Mouse (Mus musculus) cerebellum, adult 2 months (tissue): ENCODE data around the gene Dus2. TPM values are rescaled to one million over a fixed set of nuclear protein-coding genes. Genes with fewer than 3 reads are reported as not detected.

Experiments used
- DNase-seq, 2 experiments: peaks; one replicate each; pipeline ENCODE4 v3.0.0; 2021
- H3K27ac ChIP-seq: fragments of 200-500 bp; 2 replicates; pipeline ENCODE4 v1.5.1; 2012; ENCODE audit warnings: low read length, control low read depth, inconsistent platforms; ENCODE audit not compliant: insufficient read depth
- H3K27me3 ChIP-seq: fragments of 200-500 bp; 2 replicates; pipeline ENCODE4 v1.6.1; 2012; ENCODE audit warnings: inconsistent platforms, mild to moderate bottlenecking, low read length, moderate library complexity; ENCODE audit not compliant: control insufficient read depth, insufficient read depth
- H3K4me1 ChIP-seq: fragments of 200-500 bp; 2 replicates; pipeline ENCODE4 v1.6.1; 2011; ENCODE audit warnings: low read length; ENCODE audit not compliant: control insufficient read depth, insufficient read depth
- H3K4me3 ChIP-seq: fragments of 200-500 bp; replicated peaks from 2 replicates; pipeline ENCODE3; 2011; ENCODE audit warnings: mild to moderate bottlenecking, low read depth, low read length, control low read depth; ENCODE audit not compliant: insufficient read depth
- CTCF ChIP-seq: fragments of 200-500 bp; IDR thresholded peaks from 2 replicates; pipeline ENCODE4 v1.5.1; 2011; ENCODE audit warnings: low read depth, mild to moderate bottlenecking, control low read depth, low read length, moderate library complexity, borderline replicate concordance; ENCODE audit not compliant: insufficient read depth
- POLR2A ChIP-seq: fragments of 200-500 bp; IDR thresholded peaks from 2 replicates; pipeline ENCODE4 v1.6.1; 2011; ENCODE audit warnings: low read length, control low read depth, borderline replicate concordance; ENCODE audit not compliant: insufficient read depth
- WGBS: fragments of 180-500 bp; shearing (Covaris S2); methylation state at CpG from one replicate; pipeline ENCODE4 v1.1.7; 2018; 5-methylcytosine and 5-hydroxymethylcytosine counted together
- polyA plus RNA-seq: library from polyadenylated mRNA; depleted of rRNA; stranded (reverse); fragments of >200 nt; gene quantifications from 2 replicates; pipeline ENCODE4 v1.2.3, GENCODE M21; 2012

The Dus2 gene
- polyA plus RNA-seq, 1 experiment = 34.1 TPM

DNA sequence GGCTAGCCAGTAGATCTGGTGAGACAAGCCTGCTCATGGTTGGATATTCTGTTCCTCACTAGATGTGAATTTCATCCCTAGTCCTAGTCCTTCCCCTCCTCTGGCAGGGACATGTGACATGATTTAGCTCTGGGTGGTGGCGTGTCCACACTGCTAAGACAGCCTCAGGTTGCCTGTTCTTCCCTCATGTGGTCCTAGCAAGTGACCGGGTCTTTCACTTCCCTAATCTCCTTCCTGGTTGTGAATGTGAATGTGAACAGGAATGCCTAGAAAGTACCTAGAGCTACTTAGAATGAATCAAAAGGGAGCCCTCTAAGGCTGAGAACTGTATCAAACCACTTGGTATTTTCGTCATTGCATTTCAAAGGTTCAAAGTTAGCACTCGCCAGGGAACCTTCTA is 48.5 kb downstream of the Dus2 start:
- no peak for DNase-seq
- no peak overlapping the region for H3K4me3 ChIP-seq
- H3K4me1 ChIP-seq = no peaks in the 10 kb centered on the region
- H3K27me3 ChIP-seq = no peaks in the 10 kb centered on the region
- WGBS = 86% methylated on average over 4 of the region's 4 CpGs
- TF ChIP-seq POLR2A (no peak), CTCF (no peak)
- H3K27ac ChIP-seq = no peak overlapping the region

DNA sequence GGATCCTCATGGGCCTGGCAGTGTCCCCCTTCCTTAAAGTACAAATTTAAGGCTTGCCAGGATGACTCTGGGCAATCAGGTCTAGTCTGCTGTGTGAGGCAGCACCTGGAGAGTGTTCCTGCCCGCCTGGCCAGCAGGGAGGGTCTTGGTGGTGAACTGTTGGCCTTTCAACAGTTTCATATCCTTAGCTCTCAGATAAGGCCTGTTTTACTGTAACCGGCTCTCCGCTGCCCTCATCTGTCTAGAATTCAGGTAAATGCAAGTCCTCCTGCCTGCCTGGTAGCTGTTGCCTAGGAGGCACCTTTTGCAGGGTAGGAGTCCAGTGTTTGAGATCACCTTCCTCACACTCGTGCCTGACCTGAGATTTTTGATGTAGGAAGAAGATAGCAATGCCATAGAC is 49.1 kb downstream of the Dus2 start:
- TF ChIP-seq POLR2A (no peak), CTCF (no peak)
- 79% methylated on average over 4 of the region's 4 CpGs for WGBS
- no peak for DNase-seq
- H3K27ac ChIP-seq = no peak overlapping the region
- H3K27me3 ChIP-seq = no peaks in the 10 kb centered on the region
- no peak overlapping the region for H3K4me3 ChIP-seq
- no peaks in the 10 kb centered on the region for H3K4me1 ChIP-seq

DNA sequence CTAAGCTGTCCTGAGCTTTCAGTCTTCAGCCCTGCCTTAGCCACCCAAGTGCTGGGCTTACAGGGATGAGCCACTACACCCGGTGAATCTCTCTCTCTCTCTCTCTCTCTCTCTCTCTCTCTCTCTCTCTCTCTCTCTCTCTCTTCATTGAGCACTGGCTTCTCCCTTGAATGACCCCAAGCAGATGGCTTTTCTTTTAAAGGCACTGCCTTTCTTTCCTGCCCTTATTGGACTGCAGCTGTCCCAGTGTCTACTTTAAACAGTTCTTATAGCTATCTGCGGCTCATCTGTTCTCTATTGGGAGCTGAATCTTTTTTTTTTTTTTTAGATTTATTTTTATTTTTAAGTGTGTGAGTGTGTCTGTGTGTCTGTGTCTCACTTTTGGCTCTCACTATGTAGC is 51.9 kb downstream of the Dus2 start:
- Histone ChIP-seq H3K27me3 (no peaks in the 10 kb centered on the region), H3K4me3 (no peak overlapping the region), H3K4me1 (no peaks in the 10 kb centered on the region), H3K27ac (no peak overlapping the region)
- WGBS = 74% methylated on average over 2 of the region's 2 CpGs
- no peak for DNase-seq
- no peak for TF ChIP-seq CTCF
- no peak for TF ChIP-seq POLR2A

DNA sequence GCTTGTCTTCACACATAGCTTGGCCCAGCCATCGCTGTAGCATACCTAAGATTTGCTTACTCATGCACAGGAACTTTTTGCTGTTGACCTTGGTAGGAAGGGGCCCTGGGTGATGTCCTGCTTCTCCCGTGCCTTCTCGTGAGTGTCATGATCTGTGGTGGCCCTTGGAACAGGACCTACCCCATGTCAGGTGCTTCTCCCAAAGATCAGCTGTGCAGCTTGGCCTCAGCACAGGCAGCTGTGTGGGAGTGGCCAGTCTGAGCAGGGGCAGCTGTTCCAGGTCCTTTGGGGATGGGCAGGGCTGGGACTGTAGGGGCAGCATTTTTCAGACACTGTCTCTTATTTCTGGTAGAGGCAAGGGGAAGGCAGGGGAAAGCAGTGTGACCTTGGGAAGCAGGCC is 53.0 kb downstream of the Dus2 start:
- WGBS = 74% methylated on average over 3 of the region's 3 CpGs

DNA sequence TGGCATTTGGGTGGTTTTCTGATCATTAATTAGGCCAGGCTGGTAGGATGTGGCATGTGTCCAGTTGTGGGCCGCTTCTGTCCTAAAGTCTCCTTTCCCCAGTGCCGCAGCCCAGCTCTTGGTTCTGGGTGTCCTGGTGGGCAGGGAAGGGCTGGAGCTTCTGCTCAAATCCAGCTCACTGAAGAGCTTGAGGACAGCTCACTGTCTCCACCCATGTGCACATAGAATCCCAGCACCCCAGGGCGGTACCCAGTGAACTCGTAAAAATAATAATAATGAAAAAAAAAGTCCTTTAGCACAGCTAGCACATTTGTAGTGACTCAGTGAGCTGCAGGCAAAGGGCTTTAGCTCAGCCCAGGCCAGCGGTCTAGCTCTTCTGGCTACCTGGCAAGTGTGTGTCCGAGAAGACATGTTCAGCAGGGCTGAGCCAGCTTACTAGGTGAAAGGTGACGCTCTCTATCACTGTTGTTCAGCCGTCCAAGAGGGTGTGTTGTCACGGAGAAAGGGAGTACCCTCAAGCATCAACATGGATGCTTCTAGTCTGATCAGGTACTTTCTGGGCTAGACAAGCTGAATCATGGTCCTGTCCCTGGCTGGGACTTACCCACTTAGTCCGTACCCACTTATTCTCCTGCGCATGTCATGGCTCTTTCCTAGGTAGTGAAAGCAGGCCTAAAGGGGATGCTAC is 55.9 kb downstream of the Dus2 start:
- no peaks in the 10 kb centered on the region for H3K4me1 ChIP-seq
- H3K4me3 ChIP-seq = no peak overlapping the region
- TF ChIP-seq POLR2A (no peak), CTCF (no peak)
- DNase-seq = no peak
- no peaks in the 10 kb centered on the region for H3K27me3 ChIP-seq
- no peak overlapping the region for H3K27ac ChIP-seq
- 93% methylated on average over 11 of the region's 11 CpGs for WGBS

More for the DNA sequence above, 53.0 kb downstream of the Dus2 start:
- no peak for DNase-seq
- no peaks in the 10 kb centered on the region for H3K4me1 ChIP-seq
- no peak for TF ChIP-seq CTCF
- TF ChIP-seq POLR2A = no peak
- H3K27me3 ChIP-seq = no peaks in the 10 kb centered on the region
- no peak overlapping the region for H3K27ac ChIP-seq
- H3K4me3 ChIP-seq = no peak overlapping the region

DNA sequence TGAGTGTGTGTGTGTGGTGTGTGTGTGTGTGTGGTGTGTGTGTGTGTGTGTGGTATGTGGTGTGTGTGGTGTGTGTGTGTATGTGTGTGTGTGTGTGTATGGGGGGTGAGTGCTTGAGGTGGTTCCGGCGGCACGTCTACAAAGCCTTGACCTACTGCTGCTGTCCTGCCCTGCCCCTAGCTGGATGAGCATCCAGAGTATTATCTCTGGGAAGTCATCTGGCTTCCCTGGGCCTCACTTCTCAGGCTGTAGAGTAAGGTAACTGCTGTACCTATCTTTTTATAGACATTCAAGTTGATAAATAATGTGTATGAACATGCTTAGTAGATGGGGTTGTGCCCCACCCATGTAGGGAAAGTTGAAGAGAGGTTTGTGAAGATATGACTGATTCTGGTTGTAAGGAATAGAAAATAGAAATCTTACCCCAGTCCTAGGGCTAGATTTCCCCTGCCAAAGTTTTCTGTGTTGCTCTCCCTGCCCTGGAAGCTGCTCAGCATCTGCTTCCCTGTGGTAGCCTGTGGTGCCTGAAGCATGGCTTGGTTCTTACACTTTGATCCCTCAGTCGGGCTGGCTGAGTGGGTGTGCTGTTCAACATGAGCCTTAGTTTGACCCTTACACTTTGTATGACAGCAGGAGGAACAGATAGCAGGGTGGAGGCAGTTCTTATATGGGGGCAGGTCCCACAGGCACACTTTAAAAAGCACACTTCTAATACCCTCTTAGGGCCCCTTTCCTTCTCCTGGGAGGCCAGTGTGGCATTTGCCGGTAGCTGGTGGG is 56.9 kb downstream of the Dus2 start:
- Histone ChIP-seq H3K27me3 (no peaks in the 10 kb centered on the region), H3K4me1 (no peaks in the 10 kb centered on the region), H3K27ac (no peak overlapping the region), H3K4me3 (no peak overlapping the region)
- WGBS = 76% methylated on average over 4 of the region's 5 CpGs
- DNase-seq = no peak
- TF ChIP-seq CTCF = no peak
- no peak for TF ChIP-seq POLR2A

DNA sequence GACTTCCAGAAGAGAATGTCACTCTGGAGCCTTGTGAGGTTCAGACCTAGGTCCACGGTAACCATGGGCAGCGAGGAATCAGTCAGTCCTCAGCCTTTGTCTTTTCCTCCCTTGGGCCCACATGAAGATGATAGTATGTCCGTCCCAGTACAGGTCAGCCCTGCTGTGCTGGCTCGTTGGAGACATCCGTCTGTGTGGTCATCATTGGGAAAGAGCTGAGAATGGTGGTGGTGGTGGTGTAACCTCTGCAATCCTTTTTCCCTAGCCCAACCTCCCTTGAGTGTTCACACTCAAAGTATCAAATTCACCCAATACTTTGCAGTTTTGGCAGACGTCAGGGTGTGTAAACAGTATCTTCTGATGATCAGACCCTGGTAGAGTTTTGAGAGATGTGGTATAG is 58.7 kb downstream of the Dus2 start:
- WGBS = 73% methylated on average over 6 of the region's 6 CpGs
- no peaks in the 10 kb centered on the region for H3K27me3 ChIP-seq
- TF ChIP-seq CTCF (no peak), POLR2A (no peak)
- no peaks in the 10 kb centered on the region for H3K4me1 ChIP-seq
- DNase-seq = no peak
- H3K4me3 ChIP-seq = no peak overlapping the region
- H3K27ac ChIP-seq = no peak overlapping the region

DNA sequence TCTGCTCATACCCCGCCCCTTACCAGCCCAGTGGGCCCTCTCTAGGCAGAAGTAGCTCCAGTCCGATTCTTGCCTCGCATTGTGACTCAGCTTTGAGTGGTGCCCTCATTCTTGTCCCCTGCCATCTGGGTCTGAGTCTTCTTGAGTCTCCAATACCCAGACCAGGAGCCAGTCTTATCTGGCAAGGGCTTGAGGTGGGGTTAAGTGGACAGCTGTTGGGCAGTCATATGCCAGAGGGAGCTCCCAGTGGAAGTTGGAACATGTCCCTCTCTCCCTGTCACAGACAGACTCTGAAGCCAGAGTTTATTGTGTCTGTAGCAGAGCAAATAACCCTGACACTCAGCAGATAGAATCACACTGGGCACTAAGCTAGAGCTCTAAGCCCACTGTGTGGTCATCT is 59.9 kb downstream of the Dus2 start:
- DNase-seq = no peak
- H3K27ac ChIP-seq = no peak overlapping the region
- no peak overlapping the region for H3K4me3 ChIP-seq
- TF ChIP-seq POLR2A (no peak), CTCF (no peak)
- 23% methylated on average over 3 of the region's 3 CpGs for WGBS
- H3K4me1 ChIP-seq = no peaks in the 10 kb centered on the region
- H3K27me3 ChIP-seq = no peaks in the 10 kb centered on the region
